Mouse (Mus musculus): ENCODE data around the gene Olfr1477. TPM values are rescaled to one million over a fixed set of nuclear protein-coding genes. Genes with fewer than 3 reads are reported as not detected.
"Not testable (repeated sequence)": the region's sequence is repeated elsewhere in the genome, so short reads cannot be mapped to it uniquely, and the experiment has no call there.

The Olfr1477 gene
- not detected in 2 replicates for polyA plus RNA-seq (2014; fragmentation: Nextera tagmentation; extraction: Ambion mirVana)

- DNase-seq (ENCODE audit: low spot score), result no peak
- WGBS, result 67% methylated on average over 3 of the region's 3 CpGs
- Histone ChIP-seq H3K4me2 (ENCODE audit: low read depth, low read length) (no peak within 1 kb of the TSS), H3K4me1 (ENCODE audit: control insufficient read depth, insufficient read depth, low read length) (no peaks in the 10 kb centered on the region), H3K9ac (replicated peaks; ENCODE audit: low read length) (no peak within 1 kb of the TSS), H3K9me3 (replicated peaks; ENCODE audit: control insufficient read depth, low read length) (no peaks in the 10 kb centered on the region), H3K27me3 (ENCODE audit: control insufficient read depth, insufficient read depth, low read length) (no peaks in the 10 kb centered on the region), H3K36me3 (replicated peaks; ENCODE audit: control insufficient read depth, insufficient read depth, low read depth, low read length) (no peaks in the 10 kb centered on the region), H3K27ac (replicated peaks; ENCODE audit: low read depth, low read length) (no peak within 1 kb of the TSS), H3K4me3 (ENCODE audit: low read depth, low read length) (no peak within 1 kb of the TSS)
- ATAC-seq (replicated peaks; ENCODE audit: insufficient number of reproducible peaks, low FRiP score, low TSS enrichment, low read depth), result no peak
These were observed at the start of gene Olfr1477 for GRCm38 (mm10) chr19:13500246-13500645. Gene Olfr1477 (plus strand): TSS chr19:13500546.

DNA sequence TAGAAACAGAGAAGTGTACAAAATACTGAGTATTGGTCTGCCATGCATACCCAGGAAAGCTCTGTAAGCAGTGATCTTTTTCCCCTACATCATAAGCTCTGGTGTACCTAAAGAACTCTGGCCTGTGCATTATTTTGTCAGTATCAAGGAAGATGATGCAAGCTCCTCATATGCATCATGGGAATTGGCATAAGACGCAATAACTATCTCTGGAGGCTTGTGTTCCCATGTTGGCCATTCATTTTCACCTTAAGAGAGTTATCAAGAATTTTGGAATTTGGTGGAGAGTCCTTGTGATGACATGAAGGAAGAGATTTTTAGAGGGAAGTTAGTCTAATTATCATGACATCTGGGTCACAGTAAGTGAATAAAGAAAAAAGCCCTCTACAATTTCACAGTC, 44.4 kb upstream of the Olfr1477 start, which contains the start of gene Olfr1472:
Olfr1472 (minus strand) TSS at position 101 of the 400 bp plus-strand sequence.
- H3K4me2 ChIP-seq (ENCODE audit: low read depth, low read length), result no peak within 1 kb of the TSS
- no peaks in the 10 kb centered on the region for H3K9me3 ChIP-seq (replicated peaks; ENCODE audit: control insufficient read depth, low read length)
- no peaks in the 10 kb centered on the region for H3K27me3 ChIP-seq (ENCODE audit: control insufficient read depth, insufficient read depth, low read length)
- no peak within 1 kb of the TSS for H3K4me3 ChIP-seq (ENCODE audit: low read depth, low read length)
- no peak within 1 kb of the TSS for H3K9ac ChIP-seq (replicated peaks; ENCODE audit: low read length)
- H3K4me1 ChIP-seq (ENCODE audit: control insufficient read depth, insufficient read depth, low read length), result no peaks in the 10 kb centered on the region
- H3K27ac ChIP-seq (replicated peaks; ENCODE audit: low read depth, low read length), result no peak within 1 kb of the TSS
- no peak for ATAC-seq (replicated peaks; ENCODE audit: insufficient number of reproducible peaks, low FRiP score, low TSS enrichment, low read depth)
- no peak for DNase-seq (ENCODE audit: low spot score)
- H3K36me3 ChIP-seq (replicated peaks; ENCODE audit: control insufficient read depth, insufficient read depth, low read depth, low read length), result no peaks in the 10 kb centered on the region
- WGBS, result 84% methylated on average over 1 of the region's 1 CpGs

GRCm38 (mm10) chr19:13469265-13469664, 31.1 kb upstream of the Olfr1477 start, which contains the start of gene Olfr1474:
Gene Olfr1474 (plus strand): TSS chr19:13469565.
- not testable (repeated sequence) for H3K36me3 ChIP-seq (replicated peaks; ENCODE audit: control insufficient read depth, insufficient read depth, low read depth, low read length); DNase-seq (ENCODE audit: low spot score); H3K4me2 ChIP-seq (ENCODE audit: low read depth, low read length); H3K27ac ChIP-seq (replicated peaks; ENCODE audit: low read depth, low read length); ATAC-seq (replicated peaks; ENCODE audit: insufficient number of reproducible peaks, low FRiP score, low TSS enrichment, low read depth); H3K4me3 ChIP-seq (ENCODE audit: low read depth, low read length); H3K9ac ChIP-seq (replicated peaks; ENCODE audit: low read length); H3K9me3 ChIP-seq (replicated peaks; ENCODE audit: control insufficient read depth, low read length); H3K27me3 ChIP-seq (ENCODE audit: control insufficient read depth, insufficient read depth, low read length); H3K4me1 ChIP-seq (ENCODE audit: control insufficient read depth, insufficient read depth, low read length)
- 80% methylated on average over 4 of the region's 4 CpGs for WGBS

DNA sequence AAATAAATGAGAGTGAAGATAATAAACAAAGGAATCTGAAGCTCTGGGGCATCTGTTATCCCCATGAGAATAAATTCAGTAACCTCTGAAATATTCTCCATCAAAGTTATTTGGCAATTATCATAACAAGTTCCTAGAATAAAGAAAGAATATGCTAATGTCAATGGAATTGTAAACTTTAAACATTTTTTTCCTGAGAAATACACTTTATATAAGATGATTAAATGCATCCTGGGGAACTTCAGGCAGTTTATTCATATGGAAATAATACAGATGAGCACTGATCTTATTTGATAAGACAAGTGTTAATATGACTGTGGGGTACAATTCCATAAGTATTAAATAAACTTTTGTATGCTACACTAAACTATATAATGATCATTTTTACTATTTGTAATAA, 20.2 kb upstream of the Olfr1477 start, which contains the start of gene Olfr1475:
Olfr1475 (minus strand) TSS at position 101 of the 400 bp plus-strand sequence.
- no peaks in the 10 kb centered on the region for H3K27me3 ChIP-seq (ENCODE audit: control insufficient read depth, insufficient read depth, low read length)
- H3K36me3 ChIP-seq (replicated peaks; ENCODE audit: control insufficient read depth, insufficient read depth, low read depth, low read length), result no peaks in the 10 kb centered on the region
- DNase-seq (ENCODE audit: low spot score), result no peak
- H3K4me2 ChIP-seq (ENCODE audit: low read depth, low read length), result no peak within 1 kb of the TSS
- no peaks in the 10 kb centered on the region for H3K4me1 ChIP-seq (ENCODE audit: control insufficient read depth, insufficient read depth, low read length)
- H3K4me3 ChIP-seq (ENCODE audit: low read depth, low read length), result no peak within 1 kb of the TSS
- H3K9me3 ChIP-seq (replicated peaks; ENCODE audit: control insufficient read depth, low read length), result no peaks in the 10 kb centered on the region
- no peak for ATAC-seq (replicated peaks; ENCODE audit: insufficient number of reproducible peaks, low FRiP score, low TSS enrichment, low read depth)
- H3K27ac ChIP-seq (replicated peaks; ENCODE audit: low read depth, low read length), result no peak within 1 kb of the TSS
- no peak within 1 kb of the TSS for H3K9ac ChIP-seq (replicated peaks; ENCODE audit: low read length)

DNA sequence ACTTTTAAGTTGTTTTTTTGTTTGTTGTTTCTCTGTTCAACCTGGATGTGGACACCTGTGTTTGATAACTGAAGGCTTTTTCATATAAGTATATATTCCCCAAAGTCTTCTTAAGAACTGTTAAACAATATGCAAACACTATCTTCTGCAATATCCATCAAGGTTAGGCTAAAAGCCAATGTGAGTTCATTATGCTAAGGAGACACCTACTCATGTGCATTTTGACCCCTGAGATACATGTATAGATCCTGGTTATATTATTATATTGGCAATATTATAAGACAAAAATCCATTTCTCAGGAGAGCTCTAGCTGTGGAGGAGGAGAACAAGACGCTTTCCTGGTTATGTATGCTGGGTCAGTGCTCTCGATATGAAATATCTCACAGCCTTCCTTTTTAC, 27.3 kb downstream of the Olfr1477 start, which contains the start of gene Olfr1480:
Olfr1480 (plus strand) TSS at position 301 of the 400 bp plus-strand sequence.
- Histone ChIP-seq H3K9me3 (replicated peaks; ENCODE audit: control insufficient read depth, low read length) (no peaks in the 10 kb centered on the region), H3K27ac (replicated peaks; ENCODE audit: low read depth, low read length) (no peak within 1 kb of the TSS), H3K4me3 (ENCODE audit: low read depth, low read length) (no peak within 1 kb of the TSS), H3K9ac (replicated peaks; ENCODE audit: low read length) (no peak within 1 kb of the TSS), H3K4me2 (ENCODE audit: low read depth, low read length) (no peak within 1 kb of the TSS), H3K36me3 (replicated peaks; ENCODE audit: control insufficient read depth, insufficient read depth, low read depth, low read length) (no peaks in the 10 kb centered on the region), H3K27me3 (ENCODE audit: control insufficient read depth, insufficient read depth, low read length) (no peaks in the 10 kb centered on the region), H3K4me1 (ENCODE audit: control insufficient read depth, insufficient read depth, low read length) (no peaks in the 10 kb centered on the region)
- DNase-seq (ENCODE audit: low spot score) (no peak), ATAC-seq (replicated peaks; ENCODE audit: insufficient number of reproducible peaks, low FRiP score, low TSS enrichment, low read depth) (no peak)
- 82% methylated on average over 2 of the region's 2 CpGs for WGBS

Other genes with a start within 250 kb of the Olfr1477 start
- gene Olfr1465, start 185.0 kb upstream of the Olfr1477 start, polyA plus RNA-seq (2014; fragmentation: Nextera tagmentation; extraction: Ambion mirVana), result not detected in 2 replicates
- not detected in 2 replicates for gene Olfr1466, start 161.7 kb upstream of the Olfr1477 start, polyA plus RNA-seq (2014; fragmentation: Nextera tagmentation; extraction: Ambion mirVana)
- not detected in 2 replicates for gene Olfr1467, start 138.3 kb upstream of the Olfr1477 start, polyA plus RNA-seq (2014; fragmentation: Nextera tagmentation; extraction: Ambion mirVana)
- not detected in 2 replicates for gene Olfr1469, start 92.7 kb upstream of the Olfr1477 start, polyA plus RNA-seq (2014; fragmentation: Nextera tagmentation; extraction: Ambion mirVana)
- gene Olfr1471, start 57.1 kb upstream of the Olfr1477 start, polyA plus RNA-seq (2014; fragmentation: Nextera tagmentation; extraction: Ambion mirVana), result not detected in 2 replicates
- gene Olfr1472, start 44.5 kb upstream of the Olfr1477 start, polyA plus RNA-seq (2014; fragmentation: Nextera tagmentation; extraction: Ambion mirVana), result not detected in 2 replicates
- not detected in 2 replicates for gene Olfr1474, start 31.0 kb upstream of the Olfr1477 start, polyA plus RNA-seq (2014; fragmentation: Nextera tagmentation; extraction: Ambion mirVana)
- not detected in 2 replicates for gene Olfr1475, start 20.4 kb upstream of the Olfr1477 start, polyA plus RNA-seq (2014; fragmentation: Nextera tagmentation; extraction: Ambion mirVana)
- gene Olfr1480, start 27.4 kb downstream of the Olfr1477 start, polyA plus RNA-seq (2014; fragmentation: Nextera tagmentation; extraction: Ambion mirVana), result not detected in 2 replicates
- gene Olfr1484, start 83.0 kb downstream of the Olfr1477 start, polyA plus RNA-seq (2014; fragmentation: Nextera tagmentation; extraction: Ambion mirVana), result not detected in 2 replicates
- gene Olfr1487, start 116.8 kb downstream of the Olfr1477 start, polyA plus RNA-seq (2014; fragmentation: Nextera tagmentation; extraction: Ambion mirVana), result not detected in 2 replicates
- gene Olfr1489, start 131.1 kb downstream of the Olfr1477 start, polyA plus RNA-seq (2014; fragmentation: Nextera tagmentation; extraction: Ambion mirVana), result not detected in 2 replicates
- gene Olfr1490, start 150.5 kb downstream of the Olfr1477 start, polyA plus RNA-seq (2014; fragmentation: Nextera tagmentation; extraction: Ambion mirVana), result not detected in 2 replicates
- gene Olfr1491, start 196.7 kb downstream of the Olfr1477 start, polyA plus RNA-seq (2014; fragmentation: Nextera tagmentation; extraction: Ambion mirVana), result not detected in 2 replicates
- gene Olfr1493-ps1, start 222.7 kb downstream of the Olfr1477 start, polyA plus RNA-seq (2014; fragmentation: Nextera tagmentation; extraction: Ambion mirVana), result not detected in 2 replicates
- not detected in 2 replicates for gene Olfr1494, start 239.2 kb downstream of the Olfr1477 start, polyA plus RNA-seq (2014; fragmentation: Nextera tagmentation; extraction: Ambion mirVana)

Data from embryonic facial prominence, embryonic 11.5 days (tissue).